Mouse (Mus musculus): ENCODE measurements around the gene Pkhd1.
"Not testable (repeated sequence)": the region's sequence is repeated elsewhere in the genome, so short reads cannot be mapped to it uniquely, and the experiment has no call there.

Pkhd1 gene

DNA sequence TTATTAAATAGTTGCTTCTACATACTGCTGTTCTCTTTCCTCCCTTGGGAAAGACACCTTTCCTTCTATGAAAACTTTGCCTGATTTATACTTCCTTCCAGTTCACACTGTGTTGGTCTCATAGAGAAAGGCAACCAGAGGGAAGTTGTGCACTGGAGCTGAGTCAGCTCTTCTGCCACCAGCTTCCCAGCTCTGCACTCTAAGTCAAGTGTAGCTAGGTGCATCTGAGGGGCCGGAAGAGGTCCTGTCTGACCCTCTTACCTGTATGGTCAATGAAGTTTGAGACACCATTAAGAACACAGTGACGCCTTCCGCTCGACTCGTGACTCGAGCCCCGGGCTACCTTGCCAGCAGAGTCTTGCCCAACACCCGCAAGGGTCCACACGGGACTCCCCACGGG lies 131.8 kb downstream of the Pkhd1 start:
- DNase-seq (ENCODE audit: low spot score in 2 of 2) = no peak

DNA sequence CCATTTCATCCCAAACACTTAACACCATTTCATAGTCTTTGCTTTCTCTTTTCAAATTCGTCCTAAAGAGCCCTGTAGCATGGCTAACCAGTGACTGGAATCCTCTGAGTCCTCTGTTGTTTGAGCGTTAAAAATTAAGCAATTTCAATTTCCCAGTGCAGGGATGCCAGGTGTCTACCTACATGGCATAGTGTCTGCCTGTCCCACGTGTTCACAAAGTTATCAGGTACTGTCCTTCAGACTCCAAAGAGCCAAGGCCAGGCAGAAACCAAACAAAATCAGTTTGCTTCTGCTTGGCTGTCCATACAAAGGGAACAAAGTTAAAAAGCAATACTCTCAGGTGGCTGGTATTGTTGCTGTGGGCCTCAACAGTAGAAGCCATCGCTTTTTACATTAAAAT lies 136.0 kb downstream of the Pkhd1 start:
- DNase-seq (ENCODE audit: low spot score in 2 of 2) = no peak

DNA sequence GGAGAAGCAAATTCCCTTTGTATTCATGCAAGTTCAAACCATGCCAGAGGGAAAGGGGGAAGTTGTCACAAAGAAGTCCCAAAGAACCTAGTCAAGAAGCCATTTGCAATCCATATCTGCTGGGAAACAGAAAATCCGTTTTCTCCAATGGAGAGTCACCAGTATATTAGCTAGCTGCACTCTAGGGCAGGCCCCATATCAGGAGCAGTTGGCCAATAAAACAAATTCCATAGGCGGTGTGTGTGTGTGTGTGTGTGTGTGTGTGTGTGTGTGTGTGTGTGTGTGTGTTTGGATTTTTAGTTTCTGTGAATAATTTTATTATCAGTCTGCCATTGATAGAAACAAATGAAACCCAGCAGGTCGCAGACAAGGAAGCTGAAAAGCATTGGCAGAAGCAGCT lies 139.2 kb downstream of the Pkhd1 start:
- DNase-seq (ENCODE audit: low spot score in 2 of 2) = no peak

DNA sequence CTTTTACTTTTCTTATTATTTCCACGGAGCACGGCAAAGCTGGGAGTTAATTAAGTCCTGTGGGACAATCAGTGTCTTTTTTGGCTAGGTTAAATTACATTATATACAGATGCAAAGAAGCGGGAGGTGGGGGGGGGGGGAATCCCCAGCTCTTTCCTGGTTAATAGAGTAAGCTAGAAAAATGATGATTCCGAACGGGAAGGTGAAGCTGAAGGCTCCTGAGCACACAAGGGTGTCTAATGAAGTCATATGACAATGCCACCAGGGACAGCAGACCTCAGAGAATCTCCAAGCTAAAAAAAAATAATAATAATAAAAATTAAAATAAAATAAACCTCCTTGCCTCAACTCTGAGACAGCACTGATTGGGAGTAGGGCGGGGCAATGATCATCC lies 139.6 kb downstream of the Pkhd1 start:
- DNase-seq (ENCODE audit: low spot score in 2 of 2) = no peak

DNA sequence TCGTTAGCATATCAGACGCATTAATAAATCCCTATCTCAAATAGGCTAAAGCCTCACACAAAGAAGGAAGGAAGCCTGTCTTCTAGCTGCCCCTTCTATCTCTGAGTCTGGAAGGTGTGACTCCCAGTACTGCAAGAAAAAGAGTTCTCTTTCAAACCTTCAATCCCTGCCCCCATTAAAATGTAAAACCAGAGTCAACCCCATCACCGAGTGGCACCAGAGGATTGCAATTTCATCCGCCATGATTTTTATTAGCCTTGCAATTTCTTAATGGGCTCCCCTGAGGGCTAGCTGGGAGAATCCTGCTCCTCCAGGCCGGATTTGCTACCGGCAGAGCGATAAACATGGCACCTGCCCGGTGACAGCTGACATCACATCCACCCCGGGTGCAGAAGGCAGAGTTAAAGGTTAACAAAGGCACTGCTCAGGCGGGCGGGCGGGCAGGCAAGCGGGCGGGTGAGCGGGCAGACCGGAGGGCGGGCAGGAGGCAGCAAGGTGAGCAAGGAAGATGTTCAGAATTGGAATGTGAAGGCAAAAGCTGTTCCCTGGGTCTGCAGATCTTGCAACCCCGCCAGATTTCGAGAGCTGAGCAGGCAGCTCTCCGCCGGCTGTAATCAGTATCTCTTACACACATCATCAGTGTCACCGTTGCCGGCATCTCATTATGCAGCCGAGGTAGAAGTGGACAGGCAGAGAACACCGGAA lies 140.2 kb downstream of the Pkhd1 start:
- DNase-seq (ENCODE audit: low spot score in 2 of 2) = no peak

DNA sequence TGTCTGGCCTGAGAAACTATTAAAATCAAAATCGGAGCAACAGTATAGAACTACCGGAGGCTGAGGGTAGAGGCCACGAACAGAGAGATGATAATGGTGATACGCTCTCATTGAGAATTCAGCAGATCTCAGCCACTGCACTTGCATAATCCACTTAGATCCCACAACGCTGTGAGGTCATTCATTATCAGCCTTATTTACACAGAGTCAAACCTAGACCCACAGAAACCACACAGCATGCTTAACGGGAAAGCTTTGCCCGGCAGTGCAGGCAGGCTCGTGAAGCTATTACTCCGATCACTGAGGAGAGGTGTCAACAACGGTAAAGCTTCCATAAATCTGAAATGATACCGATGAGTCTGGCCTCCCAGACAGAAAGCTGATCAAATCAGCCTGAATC lies 147.1 kb downstream of the Pkhd1 start:
- DNase-seq (ENCODE audit: low spot score in 2 of 2) = no peak

DNA sequence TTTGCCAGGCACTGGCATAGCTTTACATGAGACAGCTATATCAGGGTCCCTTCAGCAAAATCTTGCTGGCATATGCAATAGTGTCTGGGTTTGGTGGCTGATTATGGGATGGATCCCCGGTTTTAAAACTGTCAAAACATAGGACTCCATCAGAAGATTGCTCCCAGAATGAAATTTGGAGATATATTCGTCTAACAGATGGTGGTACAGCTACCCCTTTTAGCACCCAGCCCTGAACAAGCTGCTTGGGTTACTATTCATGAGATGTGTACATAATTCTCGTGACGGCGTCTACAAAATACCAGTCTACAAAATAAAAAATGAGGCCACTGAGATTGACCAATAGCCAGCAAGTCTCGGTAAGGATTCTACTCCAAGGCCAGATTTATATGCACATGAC lies 147.5 kb downstream of the Pkhd1 start:
- DNase-seq (ENCODE audit: low spot score in 2 of 2) = no peak

DNA sequence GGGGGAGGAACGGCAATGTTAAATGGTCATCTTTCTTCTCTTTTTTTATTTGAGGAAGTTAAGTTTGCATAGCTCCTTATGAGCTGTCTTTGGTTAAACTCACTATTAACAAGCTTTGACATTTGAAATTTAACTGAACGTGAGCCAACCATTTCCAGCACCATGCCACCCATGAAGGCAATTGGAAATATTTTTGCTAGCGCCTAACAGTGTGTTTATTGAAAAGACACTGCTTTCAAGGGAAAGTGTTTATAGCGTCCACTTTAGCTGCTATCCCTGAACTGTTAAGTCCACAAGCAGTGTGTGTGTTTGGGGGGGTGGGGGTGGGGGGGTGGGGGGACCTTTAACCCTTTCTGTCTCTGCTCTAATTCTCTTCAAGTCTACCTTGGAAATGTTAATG lies 151.4 kb downstream of the Pkhd1 start:
- no peak for DNase-seq (ENCODE audit: low spot score in 2 of 2)

DNA sequence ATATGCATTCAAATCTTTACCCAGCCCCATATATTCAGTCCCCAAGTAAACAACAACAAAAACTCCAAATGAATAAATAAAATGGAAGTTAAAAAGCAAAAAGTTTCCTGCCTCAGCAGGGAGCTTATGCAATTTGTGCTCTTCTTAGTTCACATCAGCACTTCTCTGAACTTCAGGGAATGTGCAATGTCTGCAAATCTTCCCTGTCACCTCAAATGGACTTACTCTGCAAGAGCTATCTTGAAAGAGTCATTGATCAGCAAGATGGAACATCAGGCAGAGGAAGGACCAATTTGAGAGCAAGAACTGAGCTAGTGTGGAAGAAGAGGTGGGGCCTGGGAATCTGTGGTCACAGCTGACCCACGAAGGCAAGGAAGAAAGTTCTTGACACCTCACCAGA lies 163.2 kb downstream of the Pkhd1 start:
- no peak for DNase-seq (ENCODE audit: low spot score in 2 of 2)

DNA sequence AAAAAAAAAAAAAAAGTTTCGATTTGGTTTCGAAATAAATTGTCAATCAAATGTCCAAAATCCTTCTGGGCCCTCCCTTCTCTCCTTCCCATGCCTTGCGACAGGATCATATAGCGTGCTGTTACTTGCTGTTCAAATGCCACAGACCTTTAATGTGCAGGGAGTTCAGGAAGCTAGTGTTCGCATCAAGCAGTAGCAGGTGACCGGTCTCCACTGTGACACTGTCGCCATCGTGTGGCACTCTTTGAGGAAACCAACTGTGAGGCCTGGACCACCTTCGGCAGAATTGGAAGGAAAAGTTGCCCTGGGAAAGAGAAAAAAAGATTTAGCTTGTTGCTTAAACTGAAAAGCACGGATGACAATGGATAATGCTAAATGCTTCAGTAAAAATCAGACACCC lies 167.8 kb downstream of the Pkhd1 start:
- no peak for DNase-seq (ENCODE audit: low spot score in 2 of 2)

DNA sequence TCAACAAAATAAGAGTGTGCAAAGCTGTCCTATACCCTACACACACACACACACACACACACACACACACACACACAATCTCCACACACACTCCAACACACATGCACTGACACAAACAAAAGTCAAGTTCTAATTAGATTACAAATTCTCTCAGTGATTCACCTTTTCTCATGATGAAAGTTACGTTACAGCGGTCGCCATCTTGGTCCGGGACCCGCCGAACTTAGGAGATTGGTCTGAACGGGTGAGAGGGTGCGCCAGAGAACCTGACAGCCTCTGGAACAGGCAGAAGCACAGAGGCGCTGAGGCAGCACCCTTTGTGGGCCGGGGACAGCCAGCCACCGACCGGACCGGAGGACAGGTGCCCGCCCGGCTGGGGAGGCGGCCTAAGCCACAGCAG lies 185.8 kb downstream of the Pkhd1 start:
- not testable (repeated sequence) for DNase-seq (ENCODE audit: low spot score in 2 of 2)

DNA sequence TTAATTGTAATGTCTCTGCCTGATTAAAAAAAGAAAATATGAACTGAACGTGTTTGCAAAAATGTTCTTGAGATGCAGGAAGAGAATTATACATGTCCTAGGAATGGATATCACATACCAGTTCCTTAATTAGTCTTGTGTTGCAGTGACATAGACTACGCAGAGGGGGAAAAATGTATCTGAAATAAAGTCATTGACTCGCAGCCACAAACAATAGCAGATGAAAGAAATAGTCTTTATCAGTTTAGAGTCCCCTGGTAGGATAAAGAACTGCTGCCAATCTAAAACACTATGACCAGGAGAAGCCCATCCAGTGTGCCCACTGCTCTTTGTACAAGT lies 188.8 kb downstream of the Pkhd1 start:
- DNase-seq (ENCODE audit: low spot score in 2 of 2) = no peak

DNA sequence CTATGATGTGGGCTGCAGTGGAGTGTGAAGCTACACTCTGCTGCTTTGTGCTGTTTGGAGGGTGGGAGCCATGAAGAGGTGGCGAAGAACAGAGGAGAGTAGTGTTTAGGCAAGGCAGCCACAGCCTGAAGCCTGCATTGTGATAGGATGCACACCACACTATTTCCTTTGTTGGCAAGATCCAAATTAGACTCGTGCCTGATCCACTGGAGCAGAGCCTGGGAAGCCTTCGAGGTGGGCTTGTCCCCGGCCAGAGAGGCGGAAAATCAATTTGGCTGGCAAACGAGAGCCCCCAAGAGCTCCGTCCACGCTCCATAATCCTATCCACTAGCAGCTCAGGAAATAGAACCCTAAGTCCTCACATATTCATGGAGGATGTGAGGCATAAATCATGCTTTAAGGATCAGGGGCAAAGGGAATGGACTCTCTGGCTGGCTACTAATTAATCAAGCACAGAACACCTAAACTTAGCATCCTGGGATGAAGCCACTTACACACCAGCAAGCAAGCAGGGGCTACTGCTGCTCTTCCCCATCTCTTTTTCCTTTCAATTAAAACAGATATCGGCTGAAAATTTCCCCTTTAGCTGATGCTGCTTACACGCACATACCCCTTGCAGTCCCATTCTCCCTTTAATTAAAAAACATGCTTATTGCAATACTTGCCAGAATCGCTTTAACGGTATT lies 189.4 kb downstream of the Pkhd1 start:
- no peak for DNase-seq (ENCODE audit: low spot score in 2 of 2)

DNA sequence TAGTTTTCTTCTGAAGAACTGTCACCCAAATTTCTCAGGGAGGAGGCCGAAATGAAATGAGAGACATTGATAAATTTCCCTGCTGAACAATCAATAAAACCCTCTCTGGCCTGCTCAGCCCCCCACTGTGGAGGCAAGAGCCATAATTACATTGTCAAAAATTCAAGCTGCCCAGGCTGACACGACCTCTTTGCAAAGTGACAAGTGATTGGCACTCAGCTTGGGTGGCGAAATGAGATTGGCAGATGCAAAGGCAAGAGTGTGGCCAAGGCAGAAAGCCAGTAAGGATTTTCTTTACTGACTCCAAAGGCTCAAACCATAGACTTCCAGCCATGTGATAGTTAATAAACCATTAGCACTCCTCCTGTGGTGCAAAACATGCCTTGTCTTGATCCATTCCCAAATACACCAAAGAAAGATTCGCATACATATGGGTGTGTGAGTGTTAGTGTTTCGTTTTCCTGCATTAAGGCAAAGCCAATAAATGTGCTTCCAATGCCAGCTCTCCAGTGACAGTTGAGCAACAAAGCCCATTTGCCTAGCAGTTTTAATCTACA lies 208.4 kb downstream of the Pkhd1 start:
- DNase-seq (ENCODE audit: low spot score in 2 of 2) = no peak

DNA sequence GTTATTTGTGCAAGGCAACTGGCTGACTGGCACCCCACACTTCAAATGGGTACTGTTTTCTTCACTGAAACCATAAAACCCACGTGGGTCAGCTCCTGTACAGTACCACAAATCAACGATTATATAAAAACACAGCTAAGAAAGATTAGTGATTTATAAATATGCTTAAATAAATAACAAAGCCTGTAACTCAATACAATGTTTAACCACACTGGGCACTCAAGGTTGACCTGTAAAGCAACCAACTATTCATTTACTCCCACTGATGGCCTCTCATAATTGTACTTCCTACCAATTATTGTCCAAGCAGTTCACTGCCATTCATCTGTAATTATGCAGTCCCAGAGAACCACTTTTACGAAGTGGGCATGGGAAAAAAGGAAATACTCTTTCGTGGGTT lies 219.5 kb downstream of the Pkhd1 start:
- DNase-seq (ENCODE audit: low spot score in 2 of 2) = no peak

DNA sequence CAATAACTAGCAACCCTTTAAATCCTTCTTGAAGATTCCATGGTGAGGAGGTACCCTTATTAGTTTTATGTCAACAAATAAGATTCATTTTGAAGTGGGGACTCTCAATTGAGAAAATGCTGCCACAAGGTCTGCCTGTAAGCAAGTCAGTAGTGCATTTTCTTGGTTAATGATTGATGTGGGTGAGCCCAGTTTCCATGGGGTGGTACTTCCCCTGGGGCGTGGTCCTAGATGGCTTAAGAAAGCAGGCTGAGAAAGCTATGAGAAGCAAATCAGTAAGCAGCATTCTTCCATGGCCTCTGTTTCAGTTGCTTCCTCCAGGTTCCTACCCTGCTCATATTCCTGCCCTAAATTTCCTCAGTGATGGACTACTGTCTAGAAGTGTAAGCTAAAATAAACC lies 253.4 kb downstream of the Pkhd1 start:
- DNase-seq (ENCODE audit: low spot score in 2 of 2) = no peak

DNA sequence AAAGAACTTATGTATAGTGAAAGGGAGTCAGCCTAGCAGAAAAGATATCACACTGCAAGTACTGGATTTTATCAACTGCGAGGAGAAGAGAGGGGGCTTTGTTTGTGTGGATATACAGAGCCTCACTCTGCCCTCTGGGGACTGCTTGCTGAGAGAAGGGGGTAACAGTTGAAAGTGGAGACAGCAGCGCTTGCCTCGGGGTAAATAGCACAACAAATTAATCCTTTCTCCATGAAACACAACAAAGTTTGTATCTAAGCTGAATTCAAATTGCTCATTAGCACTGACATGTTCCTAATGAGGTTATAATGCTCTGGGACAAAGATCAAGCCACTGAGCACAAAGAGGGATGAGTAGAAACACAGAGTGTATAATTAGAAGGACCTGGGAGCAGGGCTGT lies 273.2 kb downstream of the Pkhd1 start:
- DNase-seq (ENCODE audit: low spot score in 2 of 2) = no peak

DNA sequence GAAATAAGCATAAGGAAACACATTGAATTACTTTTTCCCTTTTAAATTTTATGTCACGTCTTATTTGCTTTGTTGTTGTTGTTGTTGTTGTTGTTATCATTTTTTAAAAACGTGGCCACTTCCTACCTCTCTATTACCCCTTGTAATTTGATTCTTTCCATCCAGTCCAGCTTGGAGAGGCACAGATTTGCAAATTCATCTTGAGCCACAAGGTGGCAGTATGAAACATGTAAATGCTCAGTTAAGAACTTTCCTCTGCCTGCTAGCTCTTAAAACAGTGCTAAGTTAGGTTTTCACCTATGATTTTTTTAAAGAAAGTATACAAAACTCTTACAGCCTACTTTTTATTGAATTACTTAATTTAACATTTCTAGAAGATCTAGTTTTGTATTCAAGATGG lies 306.4 kb downstream of the Pkhd1 start:
- no peak for DNase-seq (ENCODE audit: low spot score in 2 of 2)

DNA sequence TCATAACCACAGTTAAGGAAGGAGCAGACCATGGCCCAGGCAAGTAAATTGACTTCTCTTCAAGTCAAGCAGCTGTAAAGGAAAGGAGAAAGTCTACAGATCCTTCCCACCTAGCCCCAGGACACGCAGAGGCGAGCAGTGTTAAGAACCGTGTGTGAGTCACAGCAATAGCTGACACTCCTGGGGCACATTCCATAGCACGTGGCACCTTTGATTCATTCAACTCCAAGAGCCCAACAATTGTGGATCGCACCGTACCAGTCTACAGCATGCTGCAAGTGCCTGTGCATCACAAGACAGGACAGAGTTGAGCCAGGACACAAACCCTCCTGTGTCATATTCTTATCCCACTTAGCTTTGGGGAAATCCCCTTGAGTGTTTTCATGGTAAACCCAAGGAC lies 306.9 kb downstream of the Pkhd1 start:
- DNase-seq (ENCODE audit: low spot score in 2 of 2) = no peak

DNA sequence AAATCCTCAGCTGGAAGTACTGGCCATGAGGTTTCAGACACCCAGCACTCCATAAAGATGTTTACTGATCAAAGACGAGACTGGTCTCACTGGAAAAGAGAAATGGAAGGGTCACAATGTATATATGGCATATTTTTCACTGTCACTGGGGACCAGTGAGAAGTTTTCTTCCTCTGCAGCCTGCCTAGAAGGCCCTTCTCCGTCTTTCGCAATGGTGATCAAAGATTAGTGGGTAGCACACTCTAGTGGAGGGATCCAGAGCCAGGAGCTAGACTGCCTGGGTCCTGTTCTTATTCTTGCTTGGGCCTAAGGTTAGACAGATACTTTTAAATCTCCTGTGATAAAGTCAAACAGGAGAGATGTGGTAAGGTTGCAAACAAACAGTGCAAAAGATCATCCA lies 311.7 kb downstream of the Pkhd1 start:
- DNase-seq (ENCODE audit: low spot score in 2 of 2) = no peak

DNA sequence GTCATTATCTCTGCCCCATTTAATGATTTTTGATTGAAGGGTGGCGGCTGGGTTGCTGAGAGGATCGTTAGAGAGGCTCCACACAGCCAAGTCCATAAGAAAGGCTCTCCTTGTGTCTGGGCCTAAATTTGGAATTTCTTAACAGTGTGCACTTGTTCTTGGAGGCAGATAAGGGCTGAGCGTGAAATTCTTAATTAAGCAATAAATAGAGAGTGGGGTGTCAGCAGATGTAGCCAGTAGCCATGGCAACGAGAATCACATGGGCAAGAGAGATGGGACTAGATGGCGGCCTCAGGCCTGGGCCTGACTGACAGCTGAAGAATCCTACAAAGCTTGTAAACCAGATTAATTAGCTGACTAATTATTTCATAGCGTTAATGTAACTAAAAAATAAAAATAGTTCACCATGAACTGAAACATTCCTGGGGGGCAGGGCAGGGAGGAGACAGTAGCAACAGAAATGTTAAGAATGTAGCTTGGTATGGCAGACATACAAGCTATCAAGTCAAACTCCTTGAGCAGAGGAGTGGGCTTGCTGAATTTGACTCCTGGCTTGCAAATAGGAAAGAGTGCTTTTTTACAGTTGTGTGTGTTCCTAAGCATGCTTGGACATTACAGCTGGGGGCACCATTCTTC lies 314.8 kb downstream of the Pkhd1 start:
- DNase-seq (ENCODE audit: low spot score in 2 of 2) = no peak

DNA sequence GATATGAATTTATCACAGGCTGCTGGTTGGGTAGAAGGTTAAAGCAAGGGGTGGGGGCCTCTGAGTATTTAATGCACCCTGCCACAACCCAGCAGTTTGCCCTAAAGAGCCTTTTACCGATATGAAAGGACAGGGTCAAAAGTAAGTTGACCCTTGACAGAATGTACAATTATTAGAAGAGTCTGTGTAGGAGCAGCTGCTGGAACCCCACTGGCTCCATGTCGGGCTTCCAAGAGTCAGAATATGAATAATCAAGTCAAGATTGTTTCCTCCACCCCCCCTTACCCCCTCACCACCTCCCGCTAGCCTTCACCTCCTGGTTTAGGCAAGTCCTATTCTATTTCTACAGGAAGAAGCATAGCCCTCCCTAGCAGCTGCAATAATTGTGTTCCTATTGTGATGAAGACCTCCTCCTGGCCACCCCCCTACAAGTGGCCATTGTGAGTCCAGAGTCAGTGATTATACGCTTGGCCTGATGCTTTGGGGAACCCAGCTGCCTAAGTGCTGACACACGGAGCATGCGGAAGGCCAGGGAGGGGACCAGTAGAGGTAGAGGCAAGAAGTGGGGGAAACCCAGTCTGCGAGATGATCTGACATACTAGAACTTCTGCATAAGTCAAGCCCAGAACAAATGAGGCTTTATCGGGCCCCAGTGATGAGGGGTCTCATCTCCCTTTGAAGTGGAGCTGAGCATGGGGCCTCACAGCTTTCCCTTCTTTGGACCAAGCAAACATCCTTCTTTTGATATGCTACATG lies 315.5 kb downstream of the Pkhd1 start:
- DNase-seq (ENCODE audit: low spot score in 2 of 2) = no peak
